Mouse (Mus musculus) spleen, adult 2 months (tissue): Measurements from ENCODE around the gene Tm4sf20.

Source experiments
- CTCF ChIP-seq: fragments of 200-500 bp; IDR thresholded peaks from 2 replicates; pipeline ENCODE4 v1.5.1; 2011; ENCODE audit warnings: mild to moderate bottlenecking, inconsistent platforms; ENCODE audit not compliant: insufficient read depth, insufficient read length, insufficient replicate concordance; ENCODE audit errors: extremely low read depth
- POLR2A ChIP-seq: fragments of 200-500 bp; IDR thresholded peaks from 2 replicates; pipeline ENCODE4 v1.6.1; 2011; ENCODE audit warnings: low read depth, low read length, inconsistent platforms

DNA sequence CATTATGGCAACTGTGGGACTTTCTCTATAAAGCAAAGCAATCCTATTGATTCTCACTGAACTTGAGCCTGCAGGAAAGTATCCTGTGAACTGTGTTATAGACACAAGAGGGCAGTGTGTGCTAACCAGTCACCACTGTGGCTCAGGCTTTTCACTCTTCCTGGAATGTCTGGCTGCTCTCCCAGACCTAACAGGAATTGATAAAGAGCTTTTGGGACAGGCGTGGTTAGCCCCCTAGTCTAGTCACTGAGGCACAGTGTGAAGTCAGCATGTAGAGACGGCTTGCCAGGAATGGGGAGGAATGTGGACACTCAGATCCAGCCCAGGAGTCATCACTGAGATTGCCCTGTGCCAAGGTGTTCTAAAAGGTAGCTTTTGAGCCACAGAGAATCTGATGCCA lies 19.2 kb upstream of the Tm4sf20 start:
- no peak for TF ChIP-seq POLR2A
- peak; percentile 57; the same call in 1 of the 2 replicates for TF ChIP-seq CTCF
